Mouse (Mus musculus): ENCODE data around the gene Ccr6.

DNA sequence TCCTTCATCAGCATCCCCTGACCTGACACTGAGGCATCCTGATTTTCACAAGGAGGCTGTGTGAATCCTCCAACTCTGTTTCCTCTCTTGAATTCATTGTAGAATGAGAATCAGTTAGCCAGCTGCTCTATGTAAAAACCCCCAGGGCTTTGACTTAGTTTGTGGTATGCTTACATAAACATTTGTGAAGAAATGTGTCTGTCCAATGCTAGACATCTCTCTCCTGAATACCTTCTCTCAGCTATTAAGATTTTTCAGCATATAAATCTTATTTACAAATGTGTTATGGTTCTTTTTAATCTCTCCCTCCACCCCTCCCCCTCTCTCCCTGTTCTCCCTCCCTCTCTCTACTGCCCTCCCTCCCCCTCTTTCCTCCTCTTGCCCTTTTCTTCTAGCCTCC is 18.4 kb downstream of the Ccr6 start:
- TF ChIP-seq CTCF (IDR thresholded peaks at IDR 0.05; ENCODE audit: borderline replicate concordance, extremely low read depth, insufficient read depth, insufficient read length) (no peak), POLR2A (IDR thresholded peaks at IDR 0.05; ENCODE audit: borderline replicate concordance, extremely low read depth, insufficient read depth, insufficient read length, poor library complexity, severe bottlenecking) (no peak)
